Mouse (Mus musculus) regulatory T cell (primary cell): ENCODE measurements around the gene Cpt1b.

Source experiments
- in situ Hi-C: fragments of 300-600 bp; cut with MboI, MseI; formaldehyde crosslinking; loops from one replicate; pipeline ENCODE4 v1.15.1; 2025; ENCODE audit warnings: high pct_unique_total_duplicates

Cpt1b gene

DNA sequence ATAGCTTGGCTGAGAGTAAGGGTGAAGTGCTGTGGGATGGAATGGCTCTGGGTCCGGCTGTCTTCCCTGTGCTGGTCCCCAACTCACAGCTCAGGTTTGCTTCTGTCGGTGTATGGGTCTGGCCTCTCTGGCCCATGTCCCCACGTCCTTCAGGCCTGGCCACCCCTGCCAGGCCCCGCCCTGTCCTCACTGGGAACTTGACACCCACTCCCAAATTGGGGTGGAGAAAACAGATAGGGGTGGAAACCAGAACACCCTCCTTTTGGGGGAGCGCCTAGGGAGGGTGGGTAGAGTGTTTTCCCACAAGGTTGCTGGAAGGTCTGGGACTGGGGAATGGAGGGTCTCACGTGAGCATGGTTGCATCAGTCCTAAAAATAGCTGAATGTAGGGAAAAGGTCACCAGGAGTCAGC, at the start of gene Cpt1b:
TSS of gene Cpt1b (minus strand) at position 153 of the 411 bp plus-strand sequence.
- in situ Hi-C loops, result no loop called here

DNA sequence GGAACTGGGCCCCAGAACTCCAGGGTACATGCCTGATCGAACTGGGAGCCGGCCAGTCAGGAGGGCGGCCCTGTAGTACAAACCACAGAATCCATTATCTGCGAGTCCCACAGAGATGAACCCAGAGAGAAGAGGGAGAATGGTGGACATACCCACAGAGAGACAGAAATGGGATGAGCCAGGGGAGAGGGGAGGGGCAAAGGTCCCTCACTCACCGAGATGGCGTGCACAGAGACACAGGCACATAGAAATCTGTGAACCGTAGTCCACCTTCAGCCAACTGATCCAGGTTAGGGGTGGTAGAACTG, 49.6 kb upstream of the Cpt1b start:
- in situ Hi-C loops, result no loop called here

DNA sequence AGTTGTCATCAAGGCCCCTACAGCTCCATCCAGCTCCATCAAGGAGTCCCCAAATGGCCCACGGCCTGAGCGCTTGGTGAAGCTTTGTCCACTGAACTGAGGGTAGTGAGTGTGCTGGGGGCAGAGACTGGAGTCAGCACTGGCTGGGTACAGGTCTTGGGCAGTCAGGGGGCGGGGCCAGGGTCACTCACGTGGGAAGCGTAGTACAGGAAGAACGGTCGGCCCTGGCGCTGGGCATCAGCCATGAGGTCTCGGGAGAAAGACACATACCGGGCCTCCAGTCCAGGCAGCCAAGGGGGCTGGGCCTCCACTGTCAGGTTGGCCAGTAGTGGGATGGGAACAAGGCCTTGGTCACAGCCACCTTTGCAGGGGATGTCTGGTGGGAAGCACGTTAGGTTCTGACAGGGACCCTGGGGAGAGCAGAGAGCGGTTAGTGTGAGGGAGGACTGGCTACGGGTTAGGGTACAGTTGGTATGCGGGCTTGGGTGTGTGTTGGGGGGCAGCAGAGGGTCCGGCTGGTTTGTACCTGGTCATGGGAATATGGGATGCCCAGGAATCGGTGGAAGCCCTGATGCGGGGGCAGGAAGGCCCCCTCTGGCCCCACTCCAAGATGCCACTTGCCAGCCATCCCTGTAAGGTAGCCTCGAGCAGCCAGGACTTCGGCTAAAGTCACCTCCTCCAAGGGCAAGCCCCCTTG, 49.1 kb upstream of the Cpt1b start:
- in situ Hi-C loops, result no loop called here

DNA sequence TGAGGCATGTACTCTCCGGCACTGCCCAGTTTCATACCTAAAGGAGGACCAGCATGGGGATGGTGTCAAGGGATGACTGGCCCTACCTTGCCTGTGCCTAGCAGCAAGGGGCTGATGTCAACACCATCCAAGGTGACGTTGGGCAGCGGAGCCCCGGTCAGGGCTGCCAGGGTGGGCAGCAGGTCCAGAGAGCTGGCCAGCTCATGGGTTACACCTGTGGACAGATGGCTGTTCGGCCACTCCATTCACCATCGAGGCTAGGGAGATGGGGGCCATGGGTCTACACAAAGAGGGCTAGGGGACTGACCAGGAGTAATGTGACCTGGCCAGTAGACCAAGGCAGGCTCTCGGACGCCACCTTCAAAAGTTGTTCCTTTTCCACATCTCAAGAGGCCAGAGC, 48.3 kb upstream of the Cpt1b start:
- in situ Hi-C loops, result no loop called here

DNA sequence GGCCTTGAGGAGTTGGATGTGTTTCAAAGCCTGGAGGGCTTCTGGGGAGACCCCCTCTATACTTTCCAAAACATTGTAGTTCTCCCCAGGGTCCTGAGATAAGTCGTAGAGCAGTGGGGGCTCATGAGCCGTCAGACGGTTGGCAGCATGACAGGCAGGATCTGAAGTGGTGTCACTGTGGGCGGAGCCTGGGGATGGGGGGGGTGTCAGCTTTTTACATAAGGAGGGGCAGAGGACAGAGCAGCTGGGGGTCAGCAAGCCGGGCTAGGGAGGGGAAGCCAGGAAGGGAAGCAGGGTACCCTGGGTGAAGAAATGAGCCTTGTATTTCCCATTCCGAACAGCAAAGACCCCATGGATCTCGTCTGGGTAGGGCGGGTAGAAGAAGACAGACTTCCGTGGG, 47.7 kb upstream of the Cpt1b start:
- in situ Hi-C loops, result no loop called here

DNA sequence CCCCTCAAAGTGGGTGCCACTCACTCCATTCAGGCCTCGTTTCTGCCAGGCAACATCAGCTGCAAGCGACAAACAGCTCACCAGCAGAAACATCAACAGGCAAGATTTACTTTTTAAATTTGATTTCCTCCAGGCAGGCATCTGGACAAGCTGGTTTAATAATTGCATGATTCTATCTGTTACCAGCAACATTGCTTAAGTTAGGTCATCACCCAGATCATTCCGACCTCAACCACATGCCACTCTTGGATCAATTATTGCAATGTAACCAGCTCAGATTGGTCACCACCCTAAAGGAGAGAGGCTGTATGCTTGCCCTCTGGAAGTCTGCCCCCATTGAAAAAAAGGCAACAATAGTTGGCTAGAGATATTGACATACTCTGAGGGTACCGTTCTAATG, 45.8 kb upstream of the Cpt1b start:
- in situ Hi-C loops, result no loop called here

DNA sequence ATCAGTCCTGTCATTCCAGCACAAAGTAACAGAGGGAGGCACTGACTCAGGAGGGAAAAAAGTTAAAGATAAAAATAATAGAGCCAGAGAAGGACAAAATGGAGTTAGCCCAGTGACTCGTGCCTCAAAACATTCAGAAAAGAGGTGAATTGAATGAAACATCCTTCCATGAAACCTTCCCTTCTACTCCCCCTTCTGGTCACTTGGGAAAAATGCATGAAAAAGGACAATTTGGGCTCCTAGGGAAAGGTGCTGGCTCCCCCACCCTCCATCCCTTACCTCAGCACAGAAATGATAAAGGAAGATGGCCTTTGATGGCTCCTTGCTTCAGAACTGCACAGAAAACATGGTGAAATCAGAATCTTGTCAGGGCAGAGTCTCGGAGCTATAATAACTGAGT, 42.9 kb upstream of the Cpt1b start:
- in situ Hi-C loops, result no loop called here

DNA sequence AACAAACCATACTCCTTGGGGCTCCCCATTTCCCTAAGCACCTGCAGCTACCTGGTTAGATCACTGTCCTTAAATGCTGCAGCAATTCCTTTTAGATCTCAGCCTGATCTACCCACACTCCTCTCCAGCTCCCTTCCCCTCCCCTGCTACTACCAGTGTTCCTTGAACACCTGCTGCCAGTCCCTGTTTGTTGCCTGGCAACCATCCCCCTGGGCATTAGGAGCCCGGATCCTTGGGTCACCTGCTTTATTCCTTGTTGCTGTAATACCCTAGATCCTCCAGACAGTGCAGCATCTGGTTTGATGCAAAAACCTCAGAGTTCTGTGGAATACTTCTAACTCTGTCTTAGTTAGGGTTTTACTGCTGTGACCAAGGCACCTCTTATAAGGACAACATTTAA, 39.4 kb upstream of the Cpt1b start:
- in situ Hi-C loops, result no loop called here

DNA sequence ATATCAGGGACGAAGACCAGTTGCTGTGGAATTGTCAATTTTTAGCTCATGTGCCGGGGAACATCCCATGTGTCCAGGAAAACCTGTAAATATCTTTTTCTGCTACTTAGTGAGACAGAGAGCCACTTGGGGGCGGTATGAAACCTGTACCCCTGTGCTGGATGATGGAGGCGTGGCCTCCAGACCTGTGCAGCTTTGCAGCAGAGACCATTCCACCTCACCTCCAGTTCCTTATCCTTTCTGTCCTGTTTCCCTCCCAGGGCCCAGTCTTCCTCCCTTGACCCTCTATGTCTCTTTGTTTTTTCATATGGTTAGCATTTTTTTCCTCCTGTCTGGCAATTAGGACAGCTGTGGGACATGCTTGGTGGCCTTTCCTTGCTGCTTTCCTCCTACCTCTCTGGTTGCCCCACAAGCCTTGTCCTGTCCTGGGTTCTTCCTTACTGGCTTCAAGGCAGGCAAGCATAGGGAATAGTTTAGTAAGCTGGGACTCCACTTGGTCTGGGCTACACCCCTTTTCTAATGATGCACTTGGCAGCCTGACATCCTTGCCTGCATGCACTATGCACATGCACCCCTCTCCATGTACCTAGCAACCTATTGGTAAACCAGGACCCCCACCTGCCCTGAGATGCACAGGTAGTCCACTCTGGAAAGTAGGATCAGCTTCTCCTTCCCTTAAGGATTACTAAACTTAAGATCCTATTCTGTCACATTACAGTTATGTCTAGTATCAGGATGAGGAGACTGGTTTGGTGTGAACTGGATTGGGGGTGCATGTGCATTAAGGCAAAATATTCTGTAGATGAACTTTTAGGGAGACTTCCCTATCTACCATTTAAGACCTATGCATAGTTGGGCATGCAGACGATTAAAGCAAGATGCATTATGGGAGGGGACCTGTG, 37.9 kb upstream of the Cpt1b start:
- in situ Hi-C loops, result no loop called here

DNA sequence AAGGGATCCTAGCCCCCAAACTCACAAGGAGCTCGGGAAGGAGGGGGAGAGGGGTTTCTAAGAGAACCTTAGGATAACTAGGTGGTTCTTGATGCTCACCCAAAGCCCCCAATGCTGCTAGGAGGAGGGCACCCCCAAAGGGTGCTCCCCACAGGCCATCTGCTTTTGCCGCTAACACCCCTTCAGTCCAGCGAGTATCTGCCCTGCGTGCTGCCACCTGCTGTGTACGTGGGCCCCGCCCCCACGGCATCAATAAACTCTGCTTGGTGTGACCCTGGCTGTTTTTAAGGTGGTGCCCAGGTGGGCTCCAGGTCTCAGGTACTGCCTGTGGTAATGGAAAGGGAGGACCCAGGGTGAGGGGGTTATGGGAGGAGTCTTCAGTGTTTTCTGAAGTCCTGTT, 36.5 kb upstream of the Cpt1b start:
- in situ Hi-C loops, result no loop called here

DNA sequence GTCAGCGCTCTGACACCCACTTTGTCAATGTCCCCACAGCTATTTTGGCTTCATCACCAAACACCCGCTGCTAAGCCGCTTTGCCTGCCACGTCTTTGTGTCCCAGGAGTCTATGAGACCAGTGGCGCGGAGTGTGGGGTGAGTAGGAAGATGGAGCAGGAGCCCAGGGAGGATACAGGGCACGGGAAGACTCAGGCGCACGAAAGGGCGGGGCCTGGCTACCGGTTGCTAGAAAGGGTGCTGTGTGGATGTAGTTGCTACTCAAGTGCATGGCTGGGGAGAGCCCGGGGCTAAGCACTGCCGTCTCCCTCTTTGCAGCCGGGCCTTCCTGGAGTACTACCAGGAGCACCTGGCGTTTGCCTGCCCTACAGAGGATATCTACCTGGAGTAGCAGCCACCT, 35.7 kb upstream of the Cpt1b start:
- in situ Hi-C loops, result no loop called here

DNA sequence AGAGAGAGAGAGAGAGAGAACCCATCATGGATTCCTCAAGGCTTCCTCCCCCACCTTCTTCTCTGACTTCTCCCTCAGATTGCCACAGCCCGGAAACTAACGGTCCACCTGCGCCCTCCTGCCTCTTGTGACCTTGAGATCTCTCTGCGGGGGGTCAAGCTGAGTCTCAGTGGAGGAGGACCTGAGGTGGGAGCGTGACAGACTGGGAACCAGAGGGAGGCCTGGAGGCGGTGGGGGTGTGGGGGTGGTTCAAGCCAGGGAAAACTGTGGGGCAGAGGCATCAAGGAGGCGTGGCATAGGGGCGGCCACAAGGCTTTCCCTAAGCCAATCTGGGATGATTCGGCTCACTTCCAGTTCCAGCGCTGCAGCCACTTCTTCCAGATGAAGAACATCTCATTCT, 34.6 kb upstream of the Cpt1b start:
- in situ Hi-C loops, result no loop called here

DNA sequence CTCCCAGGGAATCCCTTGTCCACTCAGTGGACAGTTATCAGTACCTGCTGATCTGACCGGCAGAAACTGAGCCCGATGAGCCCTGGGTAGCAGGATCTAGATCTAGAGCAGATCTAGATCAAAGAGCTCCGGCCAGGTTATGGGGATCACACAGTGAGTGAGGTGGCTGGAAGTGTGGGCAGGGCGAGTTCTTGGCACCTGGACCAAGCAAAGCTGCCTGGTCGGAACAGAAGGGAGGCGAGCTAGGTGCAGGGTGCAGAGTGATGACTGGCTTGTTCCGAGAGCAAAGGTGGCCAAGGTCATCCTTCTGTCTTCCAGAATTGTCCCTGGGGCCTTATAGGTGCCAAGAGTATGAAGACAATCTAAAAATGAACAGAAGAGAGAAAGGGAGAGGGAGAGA, 34.2 kb upstream of the Cpt1b start:
- in situ Hi-C loops, result no loop called here

DNA sequence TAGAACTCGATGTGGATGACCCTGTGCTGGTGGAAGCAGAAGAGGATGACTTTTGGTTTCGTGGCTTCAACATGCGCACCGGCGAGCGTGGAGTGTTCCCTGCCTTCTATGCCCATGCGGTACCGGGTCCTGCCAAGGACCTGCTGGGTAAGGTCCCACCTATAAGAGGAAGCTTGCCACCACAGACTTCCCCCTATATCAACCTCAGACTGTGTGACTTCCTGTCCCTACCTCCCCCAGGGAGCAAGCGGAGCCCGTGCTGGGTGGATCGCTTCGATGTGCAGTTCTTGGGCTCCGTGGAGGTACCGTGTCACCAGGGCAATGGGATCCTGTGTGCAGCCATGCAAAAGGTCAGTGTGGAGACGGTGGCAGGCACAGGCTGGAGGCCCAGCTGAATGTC, 33.3 kb upstream of the Cpt1b start:
- in situ Hi-C loops, result no loop called here

DNA sequence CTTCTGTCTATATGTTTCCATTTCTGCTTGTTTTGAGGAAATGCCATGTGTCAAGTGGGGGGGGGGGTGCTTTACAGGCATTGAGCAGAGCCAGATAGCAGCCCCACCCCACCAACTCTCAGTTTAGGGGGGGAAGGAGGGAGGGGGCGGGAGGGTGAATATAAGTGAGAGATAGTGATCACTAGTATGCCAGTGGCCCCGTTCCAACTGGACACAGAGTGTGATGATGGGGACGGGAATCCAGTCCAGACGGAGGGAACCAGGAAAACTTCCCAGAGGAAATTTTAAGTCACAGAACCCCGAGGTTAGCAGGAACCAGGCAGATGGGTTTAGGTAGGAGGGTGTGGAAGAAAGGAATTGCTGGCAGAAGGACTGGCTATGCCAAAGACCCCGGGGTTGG, 30.0 kb upstream of the Cpt1b start:
- in situ Hi-C loops, result no loop called here

DNA sequence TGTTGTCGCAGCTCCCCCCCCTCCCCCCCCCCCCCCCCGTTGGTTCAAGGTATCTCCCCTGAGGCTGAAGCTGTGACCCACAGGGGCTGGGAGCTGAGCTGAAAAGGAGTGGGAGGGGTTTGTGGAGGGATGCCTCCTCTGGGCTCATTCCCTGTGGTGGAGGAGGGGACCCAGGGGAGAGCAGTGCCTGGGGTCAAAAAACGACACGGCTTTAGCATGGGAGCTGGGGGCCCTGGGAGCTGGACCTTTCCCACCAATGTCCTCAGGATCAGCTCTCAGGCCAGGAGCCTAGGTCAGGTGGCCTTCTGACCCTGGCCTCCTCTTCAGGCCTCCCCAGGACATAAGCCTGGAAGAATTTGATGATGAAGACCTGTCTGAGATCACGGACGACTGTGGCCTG, 29.2 kb upstream of the Cpt1b start:
- in situ Hi-C loops, result no loop called here

DNA sequence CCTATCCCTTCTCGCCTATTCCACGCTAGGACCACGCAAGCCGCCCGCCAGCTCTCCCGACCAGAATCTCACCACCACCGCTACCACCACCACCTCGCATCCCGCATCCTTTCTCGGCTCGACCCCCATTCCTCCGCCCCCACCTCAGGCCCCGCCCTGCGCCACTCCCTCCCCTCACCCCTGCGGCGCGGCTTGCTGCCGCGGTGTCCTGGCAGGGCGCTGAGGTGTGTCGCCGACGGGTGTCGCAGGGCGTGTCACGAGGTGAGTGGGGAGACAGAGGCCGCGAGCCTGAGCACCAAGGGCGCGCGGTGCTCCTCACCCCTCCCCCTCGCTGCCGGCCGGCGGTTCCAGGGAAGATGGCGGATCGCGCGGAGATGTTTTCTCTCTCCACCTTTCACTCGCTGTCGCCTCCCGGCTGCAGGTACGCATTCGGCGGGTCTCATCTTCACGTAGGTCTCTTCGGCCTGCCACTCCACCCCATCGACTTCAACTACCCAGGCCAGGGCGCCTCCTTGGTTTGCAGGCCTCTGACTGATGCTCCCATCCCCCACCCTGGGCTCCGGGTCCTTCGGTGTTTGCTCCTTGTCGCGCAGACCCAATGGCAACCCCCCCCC, 28.3 kb upstream of the Cpt1b start, which contains the start of gene Mapk8ip2:
TSS of gene Mapk8ip2 (plus strand) at position 49 of the 614 bp plus-strand sequence.
- in situ Hi-C loops, result no loop called here

DNA sequence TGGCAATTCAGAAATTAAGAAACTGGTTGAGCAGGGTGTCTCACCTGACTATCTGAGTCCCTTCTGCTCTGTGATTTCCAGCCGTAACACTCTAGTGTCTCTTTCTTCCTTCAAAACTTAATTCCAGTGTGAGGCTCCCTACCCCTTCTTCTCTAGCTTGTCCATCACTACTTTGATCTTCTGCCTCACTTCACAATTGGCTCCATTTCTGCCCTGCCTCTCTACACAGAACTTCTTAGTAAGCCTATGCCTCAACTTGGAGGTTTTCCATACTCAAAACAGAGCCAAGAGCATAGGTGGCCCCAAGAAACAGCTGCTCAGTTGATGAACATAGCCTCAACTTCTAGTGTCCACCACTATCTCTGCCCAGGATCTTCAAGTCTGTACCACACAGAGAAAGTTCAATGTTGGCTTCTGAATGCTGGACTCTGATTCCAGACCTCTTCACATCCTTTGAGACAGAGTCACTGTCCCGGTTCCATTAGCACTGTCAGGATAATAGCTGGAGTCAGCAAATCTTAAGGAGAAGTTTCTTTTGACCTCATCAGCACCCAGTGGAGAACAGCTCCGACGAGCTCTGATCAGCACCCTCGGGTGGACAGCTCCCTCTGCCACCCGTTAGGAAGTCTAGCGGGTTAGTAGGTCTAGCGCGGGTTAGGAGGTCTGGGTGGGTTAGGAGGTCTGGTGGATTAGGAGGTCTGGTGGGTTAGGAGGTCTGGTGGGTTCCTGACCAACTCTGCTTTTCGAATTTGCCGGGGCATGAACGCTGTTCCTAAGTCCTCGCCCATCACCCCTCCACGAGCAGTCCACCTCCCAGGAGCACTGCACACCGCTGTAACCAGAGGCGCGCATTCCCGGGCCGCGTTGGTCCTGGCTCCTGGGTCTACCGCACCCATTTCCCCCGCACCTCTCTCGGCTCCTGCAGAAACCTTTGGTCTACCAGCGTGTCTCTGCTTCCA, 27.5 kb upstream of the Cpt1b start:
- in situ Hi-C loops, result no loop called here

DNA sequence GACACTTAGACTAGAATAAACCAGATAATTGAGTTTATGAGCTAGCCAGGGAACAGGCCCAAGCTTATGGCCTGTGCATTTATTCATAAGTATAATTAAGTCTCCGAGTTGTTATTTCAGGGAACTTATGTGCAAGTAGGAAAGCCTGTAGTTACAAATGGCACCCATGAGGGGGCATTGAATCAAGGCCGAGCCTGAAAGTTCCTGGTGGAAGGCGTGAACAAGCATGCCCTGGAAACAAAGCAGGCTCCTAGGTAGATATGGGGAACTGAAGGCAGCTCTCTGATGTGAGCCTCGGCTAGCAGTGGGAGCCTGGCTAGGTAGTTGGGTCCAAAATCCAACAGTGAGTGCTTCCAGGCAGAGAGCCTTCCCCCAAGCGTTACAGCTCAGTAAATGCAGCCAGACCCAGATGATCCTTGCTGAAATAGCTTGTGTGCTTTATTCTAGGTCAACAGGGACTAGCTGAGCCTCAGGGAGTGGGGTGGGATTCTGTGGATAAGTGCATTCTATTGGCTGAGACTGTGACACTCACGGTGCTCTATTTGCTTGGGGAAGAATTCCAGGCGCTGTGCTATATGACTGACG, 16.9 kb upstream of the Cpt1b start:
- in situ Hi-C loops, result no loop called here

DNA sequence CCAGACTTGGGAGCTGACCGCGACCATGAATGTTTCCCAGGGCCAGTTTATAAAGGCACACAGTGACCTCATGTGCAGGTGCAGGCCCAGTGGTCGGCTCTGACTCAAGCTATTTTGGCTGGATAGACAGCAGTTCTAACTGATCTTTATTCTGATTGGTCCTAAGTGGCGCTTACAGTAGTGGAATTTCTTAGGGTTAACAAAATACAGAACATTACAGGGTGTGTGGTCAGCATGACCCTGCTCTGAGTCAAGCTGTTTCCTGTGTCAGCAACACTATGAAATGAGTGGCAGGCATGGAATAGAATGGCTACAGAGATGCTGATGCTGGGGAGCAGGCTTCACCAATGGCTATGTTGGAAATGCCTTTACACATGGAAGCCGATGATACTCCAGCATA, 10.2 kb upstream of the Cpt1b start:
- in situ Hi-C loops, result no loop called here

DNA sequence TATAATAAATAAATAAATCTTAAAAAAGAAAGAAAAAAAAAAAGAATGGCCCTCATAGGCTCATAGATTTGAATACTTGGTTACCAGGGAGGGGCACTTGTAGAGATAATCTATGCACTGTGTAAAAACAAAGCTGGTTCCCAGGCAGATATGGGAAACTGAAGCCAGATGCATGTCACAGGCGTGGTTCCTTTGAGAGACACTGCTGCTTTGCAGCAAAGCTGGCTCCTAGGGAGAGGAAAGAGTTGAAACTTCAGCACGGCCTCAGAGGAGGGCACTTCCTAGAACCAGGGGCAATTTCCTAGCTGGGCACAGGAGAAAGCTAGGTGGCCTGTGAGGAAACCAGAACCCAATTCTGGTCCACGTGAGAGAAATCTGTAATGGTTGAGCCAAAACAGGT, 8.5 kb upstream of the Cpt1b start:
- in situ Hi-C loops, result no loop called here
